Mouse (Mus musculus) forebrain, embryonic 12.5 days (tissue): ENCODE results near the gene Rbck1. TPM values are rescaled to one million over a fixed set of nuclear protein-coding genes. Genes with fewer than 3 reads are reported as not detected.

Experiments used
- ATAC-seq: fragments of 200-750 bp; cut with Nextera tagmentation; 2 replicates; pipeline ENCODE4 v1.8.0; 2017; ENCODE audit warnings: moderate TSS enrichment; ENCODE audit not compliant: low FRiP score
- H3K27ac ChIP-seq: fragments of 300-500 bp; sonication (generic); 2 replicates; pipeline ENCODE4 v1.5.1; 2016; ENCODE audit warnings: mild to moderate bottlenecking
- H3K27me3 ChIP-seq: fragments of 300-500 bp; sonication (generic); 2 replicates; pipeline ENCODE4 v1.6.1; 2016; ENCODE audit warnings: mild to moderate bottlenecking
- H3K36me3 ChIP-seq: fragments of 300-500 bp; sonication (generic); replicated peaks from 2 replicates; pipeline ENCODE4 v1.6.1; 2016; ENCODE audit warnings: mild to moderate bottlenecking
- H3K4me1 ChIP-seq: fragments of 300-500 bp; sonication (generic); 2 replicates; pipeline ENCODE4 v1.6.1; 2016
- H3K4me2 ChIP-seq: fragments of 300-500 bp; sonication (generic); 2 replicates; pipeline ENCODE4 v1.6.1; 2016; ENCODE audit warnings: mild to moderate bottlenecking, moderate library complexity
- H3K4me3 ChIP-seq: fragments of 300-500 bp; sonication (generic); replicated peaks from 2 replicates; pipeline ENCODE4 v1.5.1; 2016; ENCODE audit warnings: mild to moderate bottlenecking
- H3K9ac ChIP-seq: fragments of 300-500 bp; sonication (generic); 2 replicates; pipeline ENCODE4 v1.6.1; 2016; ENCODE audit warnings: mild to moderate bottlenecking
- H3K9me3 ChIP-seq: fragments of 300-500 bp; sonication (generic); 2 replicates; pipeline ENCODE4 v1.6.1; 2016
- WGBS: fragments of 180-500 bp; shearing (Covaris S2); methylation state at CpG from one replicate; pipeline ENCODE4 v1.1.7; 2016; 5-methylcytosine and 5-hydroxymethylcytosine counted together
- polyA plus RNA-seq: library from polyadenylated mRNA; unstranded; fragments of >200 nt; fragmentation: Nextera tagmentation; extraction: Ambion mirVana; gene quantifications from 2 replicates; pipeline ENCODE4 v1.2.1, GENCODE M21; 2016

Gene Rbck1
- polyA plus RNA-seq, 1 experiment from 2014 or later, result 93.1 TPM

- Histone ChIP-seq H3K9ac (no peak overlapping the region), H3K9me3 (no peaks in the 10 kb centered on the region), H3K4me3 (no peak overlapping the region), H3K36me3 (peaks cover 35% of the 10 kb centered on the region), H3K27me3 (no peaks in the 10 kb centered on the region), H3K4me1 (peaks cover 1% of the 10 kb centered on the region; the same call in 1 of the 2 replicates), H3K27ac (no peak overlapping the region), H3K4me2 (no peak overlapping the region)
- ATAC-seq, result no peak
- WGBS, result 83% methylated on average over 8 of the region's 8 CpGs
Measured at GRCm38 (mm10) chr2:152288046-152288445, 44.4 kb downstream of the Rbck1 start.

GRCm38 (mm10) chr2:152287560-152287959 lies 44.9 kb downstream of the Rbck1 start:
- no peak for ATAC-seq
- Histone ChIP-seq H3K4me2 (no peak overlapping the region), H3K4me3 (no peak overlapping the region), H3K36me3 (peaks cover 40% of the 10 kb centered on the region), H3K4me1 (no peaks in the 10 kb centered on the region), H3K9ac (no peak overlapping the region), H3K27ac (no peak overlapping the region), H3K27me3 (no peaks in the 10 kb centered on the region), H3K9me3 (no peaks in the 10 kb centered on the region)
- WGBS, result 93% methylated on average over 5 of the region's 5 CpGs

GRCm38 (mm10) chr2:152281407-152281806 lies 51.0 kb downstream of the Rbck1 start:
- Histone ChIP-seq H3K27me3 (no peaks in the 10 kb centered on the region), H3K9ac (no peak overlapping the region), H3K4me2 (no peak overlapping the region), H3K36me3 (peaks cover 82% of the 10 kb centered on the region), H3K4me3 (no peak overlapping the region), H3K9me3 (no peaks in the 10 kb centered on the region), H3K4me1 (no peaks in the 10 kb centered on the region), H3K27ac (no peak overlapping the region)
- 96% methylated on average over 3 of the region's 3 CpGs for WGBS
- no peak for ATAC-seq

- H3K9me3 ChIP-seq, result no peaks in the 10 kb centered on the region
- 78% methylated on average over 2 of the region's 2 CpGs for WGBS
- no peak overlapping the region for H3K27ac ChIP-seq
- no peaks in the 10 kb centered on the region for H3K27me3 ChIP-seq
- no peak overlapping the region for H3K9ac ChIP-seq
- H3K4me2 ChIP-seq, result no peak overlapping the region
- no peaks in the 10 kb centered on the region for H3K4me1 ChIP-seq
- ATAC-seq, result no peak
- peaks cover 82% of the 10 kb centered on the region for H3K36me3 ChIP-seq
- H3K4me3 ChIP-seq, result no peak overlapping the region
Measured at GRCm38 (mm10) chr2:152273639-152274038, 58.8 kb downstream of the Rbck1 start.

Other genes with a start within 250 kb of the Rbck1 start
- gene Srxn1, start 227.1 kb downstream of the Rbck1 start, polyA plus RNA-seq, result 12.0 and 12.9 TPM in 2 replicates
- 3.0 and 3.2 TPM in 2 replicates for gene Tcf15, start 189.1 kb downstream of the Rbck1 start, polyA plus RNA-seq
- gene Csnk2a1, start 105.8 kb downstream of the Rbck1 start, polyA plus RNA-seq, result 101 and 104 TPM in 2 replicates
- gene Tbc1d20, start 38.8 kb downstream of the Rbck1 start, polyA plus RNA-seq, result 32.3 and 34.8 TPM in 2 replicates
- 1.6 and 2.8 TPM in 2 replicates for gene Trib3, start 11.4 kb upstream of the Rbck1 start, polyA plus RNA-seq
- gene Nrsn2, start 44.0 kb upstream of the Rbck1 start, polyA plus RNA-seq, result 11.1 and 12.4 TPM in 2 replicates
- gene Sox12, start 65.4 kb upstream of the Rbck1 start, polyA plus RNA-seq, result 16.3 and 19.3 TPM in 2 replicates
- gene Zcchc3, start 82.4 kb upstream of the Rbck1 start, polyA plus RNA-seq, result 55.2 and 55.9 TPM in 2 replicates
- 1.2 and 1.7 TPM in 2 replicates for gene 6820408C15Rik, start 82.9 kb upstream of the Rbck1 start, polyA plus RNA-seq
- not detected in 2 replicates for gene Defb23, start 132.0 kb upstream of the Rbck1 start, polyA plus RNA-seq
- gene Defb20, start 144.4 kb upstream of the Rbck1 start, polyA plus RNA-seq, result not detected in 2 replicates
- gene Defb22, start 157.5 kb upstream of the Rbck1 start, polyA plus RNA-seq, result not detected in 2 replicates
- gene Defb26, start 179.0 kb upstream of the Rbck1 start, polyA plus RNA-seq, result not detected in 2 replicates
- gene Defb28, start 185.6 kb upstream of the Rbck1 start, polyA plus RNA-seq, result not detected in 2 replicates
- gene Defb29, start 207.4 kb upstream of the Rbck1 start, polyA plus RNA-seq, result not detected in 2 replicates
- gene Gm17416, start 236.7 kb upstream of the Rbck1 start, polyA plus RNA-seq, result not detected in 2 replicates
- not detected in 2 replicates for gene Defb21, start 240.1 kb upstream of the Rbck1 start, polyA plus RNA-seq
- not detected in 2 replicates for gene Defb19, start 247.7 kb upstream of the Rbck1 start, polyA plus RNA-seq